Mouse (Mus musculus): Measurements from ENCODE around the gene Gm14326.
"Not testable (repeated sequence)": the region's sequence is repeated elsewhere in the genome, so short reads cannot be mapped to it uniquely, and the experiment has no call there.

Gene Gm14326

GRCm38 (mm10) chr2:177957145-177957544 lies at the start of gene Gm14326:
Gm14326 (minus strand) TSS chr2:177957297.
- peak; percentile 10 for DNase-seq (ENCODE audit: low spot score)

GRCm38 (mm10) chr2:177974814-177975213 lies 17.7 kb upstream of the Gm14326 start:
- not testable (repeated sequence) for DNase-seq (ENCODE audit: low spot score)

GRCm38 (mm10) chr2:177956734-177957133 lies 363 bp downstream of the Gm14326 start:
- peak; percentile 4 for DNase-seq (ENCODE audit: low spot score)

GRCm38 (mm10) chr2:177925563-177926103 lies 31.5 kb downstream of the Gm14326 start, which contains the start of gene Zfp972:
Zfp972 (minus strand) TSS chr2:177925613.
- DNase-seq (ENCODE audit: low spot score), result peak; percentile 0

- not testable (repeated sequence) for DNase-seq (ENCODE audit: low spot score)
Measured at GRCm38 (mm10) chr2:177903276-177903675, 53.8 kb downstream of the Gm14326 start.

- not testable (repeated sequence) for DNase-seq (ENCODE audit: low spot score)
Measured at GRCm38 (mm10) chr2:177898171-177898570, 58.9 kb downstream of the Gm14326 start.

GRCm38 (mm10) chr2:177897046-177897578 lies 60.0 kb downstream of the Gm14326 start, which contains the start of gene Gm14327:
Gm14327 (plus strand) TSS chr2:177897096.
- DNase-seq (ENCODE audit: low spot score), result not testable (repeated sequence)

GRCm38 (mm10) chr2:177887743-177888142 lies 69.4 kb downstream of the Gm14326 start:
- DNase-seq (ENCODE audit: low spot score), result not testable (repeated sequence)
